Mouse (Mus musculus): ENCODE data around the gene Capn3.

Capn3 gene

GRCm38 (mm10) chr2:120482506-120483389 is 26.9 kb downstream of the Capn3 start:
- no peak for DNase-seq (ENCODE audit: low spot score)

- DNase-seq (ENCODE audit: low spot score): no peak
These were observed 28.4 kb downstream of the Capn3 start for GRCm38 (mm10) chr2:120484241-120484640.

- no peak for DNase-seq (ENCODE audit: low spot score)
These were observed 37.4 kb downstream of the Capn3 start for GRCm38 (mm10) chr2:120493254-120493653.

- no peak for DNase-seq (ENCODE audit: low spot score)
These were observed 40.7 kb downstream of the Capn3 start for GRCm38 (mm10) chr2:120496511-120496910.

- DNase-seq (ENCODE audit: low spot score): no peak
These were observed 44.2 kb downstream of the Capn3 start for GRCm38 (mm10) chr2:120499971-120500471.

- no peak for DNase-seq (ENCODE audit: low spot score)
These were observed 45.5 kb downstream of the Capn3 start for GRCm38 (mm10) chr2:120501136-120501918.

GRCm38 (mm10) chr2:120501931-120502604 is 46.2 kb downstream of the Capn3 start:
- DNase-seq (ENCODE audit: low spot score): no peak

- no peak for DNase-seq (ENCODE audit: low spot score)
These were observed 46.8 kb downstream of the Capn3 start for GRCm38 (mm10) chr2:120502605-120502990.

- no peak for DNase-seq (ENCODE audit: low spot score)
These were observed 47.3 kb downstream of the Capn3 start for GRCm38 (mm10) chr2:120503094-120503493.

GRCm38 (mm10) chr2:120503992-120504391 is 48.2 kb downstream of the Capn3 start:
- no peak for DNase-seq (ENCODE audit: low spot score)

GRCm38 (mm10) chr2:120514181-120514580 is 58.4 kb downstream of the Capn3 start:
- no peak for DNase-seq (ENCODE audit: low spot score)

GRCm38 (mm10) chr2:120518547-120519210 is 62.9 kb downstream of the Capn3 start:
- DNase-seq (ENCODE audit: low spot score): no peak

GRCm38 (mm10) chr2:120526771-120527170 is 71.0 kb downstream of the Capn3 start:
- DNase-seq (ENCODE audit: low spot score): no peak

GRCm38 (mm10) chr2:120529531-120529930 is 73.7 kb downstream of the Capn3 start:
- DNase-seq (ENCODE audit: low spot score): no peak

- DNase-seq (ENCODE audit: low spot score): no peak
These were observed 75.4 kb downstream of the Capn3 start for GRCm38 (mm10) chr2:120531223-120531622.

GRCm38 (mm10) chr2:120539333-120539732 is 83.5 kb downstream of the Capn3 start:
- no peak for DNase-seq (ENCODE audit: low spot score)

GRCm38 (mm10) chr2:120539778-120540208 is 84.0 kb downstream of the Capn3 start:
- DNase-seq (ENCODE audit: low spot score): peak; percentile 38

- no peak for DNase-seq (ENCODE audit: low spot score)
These were observed 88.9 kb downstream of the Capn3 start for GRCm38 (mm10) chr2:120544732-120545131.

Data from ovary, postnatal 36 days (tissue).